Mouse (Mus musculus) cerebellum, postnatal 10 days (tissue): ENCODE measurements at regions not wholly inside any gene's neighbourhood (a gene's known extent, or its start where the extent isn't known, plus 50 kb on each side); places are given as distances from the start of the nearest gene placed in this dataset.

Experiments
- DNase-seq, 2 experiments: peaks; one replicate each; pipeline ENCODE4 v3.0.0; 2021; ENCODE audit warnings: mixed read lengths in 2 of 2

GRCm38 (mm10) chr19:49019426-49019825, 813.6 kb downstream of the Sorcs3 start:
- DNase-seq = peak; percentile 33 to 36
